Mouse (Mus musculus) c-Kit-positive CD71-positive TER-119-positive erythroid progenitor cells, embryonic 14.5 days (primary cell): Measurements from ENCODE around the gene Hnrnpu.
A peak's percentile ranks its signal among the peaks of the same experiment; 100 is the strongest.
"Not testable (repeated sequence)": the region's sequence is repeated elsewhere in the genome, so short reads cannot be mapped to it uniquely, and the experiment has no call there.

ENCODE experiments used
- DNase-seq: peaks from one replicate; pipeline ENCODE4 v3.0.0-alpha.2; 2013; ENCODE audit warnings: low spot score

Hnrnpu gene

GRCm38 (mm10) chr1:178337551-178338317, at the start of gene Hnrnpu:
TSS of gene Hnrnpu (minus strand) at chr1:178337797.
- DNase-seq, result peak; percentile 89

GRCm38 (mm10) chr1:178382165-178382564, 44.6 kb upstream of the Hnrnpu start:
- no peak for DNase-seq

- DNase-seq, result no peak
Observed at GRCm38 (mm10) chr1:178379224-178379623, 41.6 kb upstream of the Hnrnpu start.

GRCm38 (mm10) chr1:178378115-178378514, 40.5 kb upstream of the Hnrnpu start:
- no peak for DNase-seq

GRCm38 (mm10) chr1:178376907-178377306, 39.3 kb upstream of the Hnrnpu start:
- no peak for DNase-seq

GRCm38 (mm10) chr1:178376061-178376460, 38.5 kb upstream of the Hnrnpu start:
- DNase-seq, result peak; percentile 52

GRCm38 (mm10) chr1:178375381-178375780, 37.8 kb upstream of the Hnrnpu start:
- no peak for DNase-seq

GRCm38 (mm10) chr1:178372681-178373080, 35.1 kb upstream of the Hnrnpu start:
- no peak for DNase-seq

- peak; percentile 34 for DNase-seq
Observed at GRCm38 (mm10) chr1:178369272-178369651, 31.7 kb upstream of the Hnrnpu start.

- peak; percentile 76 for DNase-seq
Observed at GRCm38 (mm10) chr1:178368548-178369271, 31.1 kb upstream of the Hnrnpu start.

- no peak for DNase-seq
Observed at GRCm38 (mm10) chr1:178368121-178368520, 30.5 kb upstream of the Hnrnpu start.

GRCm38 (mm10) chr1:178365171-178365570, 27.6 kb upstream of the Hnrnpu start:
- no peak for DNase-seq

GRCm38 (mm10) chr1:178360702-178361101, 23.1 kb upstream of the Hnrnpu start:
- DNase-seq, result no peak

GRCm38 (mm10) chr1:178360264-178360663, 22.7 kb upstream of the Hnrnpu start:
- DNase-seq, result no peak

GRCm38 (mm10) chr1:178357776-178358710, 20.4 kb upstream of the Hnrnpu start:
- DNase-seq, result no peak

- no peak for DNase-seq
Observed at GRCm38 (mm10) chr1:178354576-178354975, 17.0 kb upstream of the Hnrnpu start.

- DNase-seq, result no peak
Observed at GRCm38 (mm10) chr1:178351643-178352042, 14.0 kb upstream of the Hnrnpu start.

- no peak for DNase-seq
Observed at GRCm38 (mm10) chr1:178350792-178351191, 13.2 kb upstream of the Hnrnpu start.

- DNase-seq, result not testable (repeated sequence)
Observed at GRCm38 (mm10) chr1:178344071-178344805, 6.6 kb upstream of the Hnrnpu start.

GRCm38 (mm10) chr1:178342612-178343011, 5.0 kb upstream of the Hnrnpu start:
- no peak for DNase-seq

- no peak for DNase-seq
Observed at GRCm38 (mm10) chr1:178342063-178342462, 4.5 kb upstream of the Hnrnpu start.

GRCm38 (mm10) chr1:178341435-178341834, 3.8 kb upstream of the Hnrnpu start:
- DNase-seq, result no peak
